Mouse (Mus musculus) erythroblast, embryonic 14.5 days (primary cell): ENCODE measurements around the gene Tmem88. TPM values are rescaled to one million over a fixed set of nuclear protein-coding genes. Genes with fewer than 3 reads are reported as not detected.

Experiments
- H3K27me3 ChIP-seq: 2 replicates; pipeline ENCODE4 v1.6.1; 2012; ENCODE audit warnings: inconsistent platforms; ENCODE audit not compliant: control insufficient read depth
- H3K36me3 ChIP-seq: 2 replicates; pipeline ENCODE4 v1.6.1; 2012; ENCODE audit warnings: mild to moderate bottlenecking, inconsistent platforms; ENCODE audit not compliant: control insufficient read depth
- H3K4me1 ChIP-seq: 2 replicates; pipeline ENCODE4 v1.6.1; 2012; ENCODE audit warnings: inconsistent platforms; ENCODE audit not compliant: control insufficient read depth
- H3K4me3 ChIP-seq: replicated peaks from 2 replicates; pipeline ENCODE3; 2012; ENCODE audit warnings: moderate library complexity, mild to moderate bottlenecking, inconsistent platforms
- H3K9me3 ChIP-seq: 2 replicates; pipeline ENCODE4 v1.6.1; 2012; ENCODE audit warnings: low read length, inconsistent platforms, mixed read lengths; ENCODE audit not compliant: control insufficient read depth
- GATA1 ChIP-seq: IDR thresholded peaks from 2 replicates; pipeline ENCODE4 v1.6.1; 2012; ENCODE audit warnings: low read length, inconsistent platforms, mixed read lengths
- TAL1 ChIP-seq: IDR thresholded peaks from 3 replicates; pipeline ENCODE4 v1.6.1; 2012; ENCODE audit warnings: low read length, inconsistent platforms, mixed read lengths
- polyA plus RNA-seq: library from polyadenylated mRNA; stranded (reverse); fragments of >175 nt; gene quantifications from 2 replicates; pipeline ENCODE4 v1.2.3, GENCODE M21; 2012

Gene Tmem88
- polyA plus RNA-seq, 1 experiment, result 0.08 TPM

GRCm38 (mm10) chr11:69428751-69429150, 30.7 kb upstream of the Tmem88 start:
- Histone ChIP-seq H3K27me3 (peaks cover 3% of the 10 kb centered on the region), H3K36me3 (no peaks in the 10 kb centered on the region), H3K9me3 (no peaks in the 10 kb centered on the region), H3K4me3 (no peak overlapping the region), H3K4me1 (peaks cover 25% of the 10 kb centered on the region)
- TF ChIP-seq GATA1 (no peak), TAL1 (no peak)

- peaks cover 21% of the 10 kb centered on the region for H3K27me3 ChIP-seq
- H3K4me3 ChIP-seq, result no peak overlapping the region
- no peak for TF ChIP-seq TAL1
- peak; percentile 14; the same call in 1 of the 2 replicates for TF ChIP-seq GATA1
- peaks cover 28% of the 10 kb centered on the region for H3K4me1 ChIP-seq
- H3K36me3 ChIP-seq, result no peaks in the 10 kb centered on the region
- H3K9me3 ChIP-seq, result no peaks in the 10 kb centered on the region
Observed at GRCm38 (mm10) chr11:69426246-69426645, 28.2 kb upstream of the Tmem88 start.

GRCm38 (mm10) chr11:69423885-69424284, 25.9 kb upstream of the Tmem88 start:
- Histone ChIP-seq H3K36me3 (no peaks in the 10 kb centered on the region), H3K4me1 (peaks cover 48% of the 10 kb centered on the region), H3K9me3 (no peaks in the 10 kb centered on the region), H3K4me3 (no peak overlapping the region), H3K27me3 (peaks cover 40% of the 10 kb centered on the region)
- TF ChIP-seq GATA1 (no peak), TAL1 (no peak)

- TF ChIP-seq TAL1 (no peak), GATA1 (no peak)
- H3K27me3 ChIP-seq, result peaks cover 50% of the 10 kb centered on the region
- no peak overlapping the region for H3K4me3 ChIP-seq
- H3K36me3 ChIP-seq, result no peaks in the 10 kb centered on the region
- no peaks in the 10 kb centered on the region for H3K9me3 ChIP-seq
- H3K4me1 ChIP-seq, result peaks cover 54% of the 10 kb centered on the region
Observed at GRCm38 (mm10) chr11:69422842-69423241, 24.8 kb upstream of the Tmem88 start.

GRCm38 (mm10) chr11:69421131-69421977, 23.3 kb upstream of the Tmem88 start:
- Histone ChIP-seq H3K4me3 (no peak overlapping the region), H3K36me3 (no peaks in the 10 kb centered on the region), H3K9me3 (no peaks in the 10 kb centered on the region), H3K4me1 (peaks cover 59% of the 10 kb centered on the region), H3K27me3 (peaks cover 65% of the 10 kb centered on the region)
- TF ChIP-seq GATA1 (no peak), TAL1 (no peak)

- Histone ChIP-seq H3K4me1 (peaks cover 55% of the 10 kb centered on the region), H3K27me3 (peaks cover 69% of the 10 kb centered on the region), H3K36me3 (no peaks in the 10 kb centered on the region), H3K9me3 (no peaks in the 10 kb centered on the region), H3K4me3 (peak overlapping the region; percentile 59)
- TF ChIP-seq TAL1 (no peak), GATA1 (no peak)
Observed at GRCm38 (mm10) chr11:69420554-69421000, 22.5 kb upstream of the Tmem88 start.

GRCm38 (mm10) chr11:69419813-69420553, 21.9 kb upstream of the Tmem88 start:
- Histone ChIP-seq H3K4me1 (peaks cover 59% of the 10 kb centered on the region), H3K4me3 (peak overlapping the region; percentile 59), H3K36me3 (no peaks in the 10 kb centered on the region), H3K9me3 (no peaks in the 10 kb centered on the region), H3K27me3 (peaks cover 72% of the 10 kb centered on the region)
- no peak for TF ChIP-seq GATA1
- no peak for TF ChIP-seq TAL1

GRCm38 (mm10) chr11:69419443-69419812, 21.4 kb upstream of the Tmem88 start:
- peak overlapping the region; percentile 59 for H3K4me3 ChIP-seq
- no peak for TF ChIP-seq TAL1
- TF ChIP-seq GATA1, result no peak
- H3K36me3 ChIP-seq, result no peaks in the 10 kb centered on the region
- H3K4me1 ChIP-seq, result peaks cover 61% of the 10 kb centered on the region
- H3K9me3 ChIP-seq, result no peaks in the 10 kb centered on the region
- peaks cover 72% of the 10 kb centered on the region for H3K27me3 ChIP-seq
